Mouse (Mus musculus) lung, postnatal 36 days (tissue): ENCODE data around the gene Rnf187.

Experiments used
- DNase-seq: peaks from one replicate; pipeline ENCODE4 v3.0.0; 2022; ENCODE audit warnings: mixed read lengths

Rnf187 gene

GRCm38 (mm10) chr11:58938322-58939087 lies at the start of gene Rnf187:
Gene Rnf187, minus strand, starts transcription at chr11:58938916.
- DNase-seq = peak; percentile 96

GRCm38 (mm10) chr11:58985299-58985917 lies 46.7 kb upstream of the Rnf187 start:
- DNase-seq = no peak

- no peak for DNase-seq
Observed at GRCm38 (mm10) chr11:58984657-58985056, 45.9 kb upstream of the Rnf187 start.

DNA sequence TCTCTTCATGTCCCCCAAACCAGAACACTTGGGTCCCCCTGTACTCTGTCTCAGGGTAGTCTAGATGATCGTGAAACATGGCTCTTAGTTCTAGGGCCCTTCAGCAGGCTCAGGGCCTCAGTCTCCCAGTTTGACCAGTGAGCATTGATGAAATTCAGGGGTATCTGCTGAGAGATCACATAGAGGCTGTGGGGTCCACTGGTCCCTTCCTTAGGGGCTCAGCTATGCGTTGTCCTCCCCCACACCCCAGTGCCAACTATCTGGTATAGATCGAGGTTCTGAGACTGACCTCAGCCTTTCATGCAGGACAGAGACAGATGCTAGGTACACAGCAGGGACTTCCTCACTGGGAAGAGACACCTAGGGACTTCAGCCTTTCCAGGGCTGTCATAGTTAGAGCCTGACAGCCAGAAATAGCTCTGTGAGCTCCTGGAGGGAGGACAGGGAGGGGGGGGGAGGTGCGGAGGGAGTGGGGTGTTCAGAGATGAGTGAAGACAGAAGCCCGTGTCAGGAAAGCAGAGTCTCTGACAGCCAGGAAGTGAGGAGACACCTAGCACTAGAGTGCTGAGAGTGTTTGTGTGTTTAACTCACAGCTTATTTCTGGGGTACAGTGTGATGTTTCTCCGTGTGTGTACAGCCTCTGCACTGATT lies 45.1 kb upstream of the Rnf187 start:
- DNase-seq = no peak

DNA sequence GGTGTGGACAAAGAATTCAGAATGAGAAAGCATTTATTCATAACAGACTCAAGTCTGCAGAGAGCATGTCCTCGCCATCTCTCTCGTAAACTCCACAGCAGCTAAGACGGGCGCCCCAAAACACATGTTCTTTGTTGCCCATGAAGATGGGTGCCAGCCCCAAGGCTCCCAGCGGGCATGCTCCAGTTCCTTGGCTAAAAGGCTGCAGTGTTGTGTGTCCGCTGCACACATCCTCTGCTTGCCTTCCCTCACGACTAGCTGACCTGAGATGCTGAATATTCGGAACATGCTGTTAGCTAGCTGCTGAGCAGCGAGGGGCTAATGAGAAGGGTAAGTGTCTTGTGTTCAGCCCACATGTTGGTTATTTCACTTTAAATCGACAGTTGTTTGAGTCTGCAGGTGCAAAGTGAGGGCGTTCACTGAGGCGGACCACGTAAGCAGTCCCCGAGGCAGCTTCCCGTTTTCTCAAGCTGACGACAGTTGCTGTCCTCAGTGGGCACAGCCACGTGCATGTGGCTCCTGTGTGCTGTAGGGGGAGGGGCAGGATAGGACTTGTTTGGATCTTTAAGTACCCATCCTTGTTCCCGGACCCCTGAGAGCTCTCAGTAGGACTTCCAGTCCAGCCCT lies 43.9 kb upstream of the Rnf187 start:
- DNase-seq = peak; percentile 38

DNA sequence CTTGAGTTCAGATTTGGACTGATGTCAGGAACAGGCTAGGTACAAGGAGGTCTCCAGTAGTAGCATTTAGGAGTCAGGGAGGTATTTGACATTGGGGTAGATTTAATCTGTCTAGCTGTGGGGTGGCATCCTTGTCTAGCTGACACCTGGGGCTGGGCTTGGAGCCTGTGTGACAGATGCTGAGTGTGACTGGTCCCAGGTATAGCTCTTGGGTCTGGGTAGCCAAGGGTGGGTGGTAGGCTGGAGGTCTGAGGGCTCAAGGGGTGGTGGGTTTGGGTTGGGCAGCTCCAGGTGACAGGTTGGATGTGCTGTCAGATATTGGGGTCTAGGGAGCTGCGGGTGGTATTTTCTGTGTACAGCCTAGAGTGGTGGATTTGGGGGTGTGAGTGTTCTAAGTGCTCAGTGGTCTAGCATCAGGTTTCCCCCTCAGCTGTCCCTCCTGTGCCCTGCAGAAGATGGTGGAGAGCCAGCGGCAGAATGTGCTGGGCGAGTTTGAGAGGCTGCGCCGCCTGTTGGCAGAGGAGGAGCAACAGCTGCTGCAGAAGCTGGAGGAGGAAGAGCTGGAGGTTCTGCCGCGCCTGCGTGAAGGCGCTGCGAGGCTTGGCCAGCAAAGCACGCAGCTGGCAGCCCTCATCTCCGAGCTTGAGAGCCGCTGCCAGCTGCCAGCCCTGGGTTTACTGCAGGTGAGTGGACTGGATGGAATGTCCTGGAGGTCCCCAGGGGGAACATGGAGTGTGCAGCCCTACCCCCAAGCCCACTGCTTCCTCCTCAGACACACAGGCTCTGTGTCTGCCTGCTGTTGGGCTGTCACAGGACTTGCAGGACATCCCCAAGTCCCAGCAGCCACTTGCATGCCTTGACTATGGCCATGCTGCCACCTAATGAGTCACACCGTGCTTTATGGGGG lies 43.1 kb upstream of the Rnf187 start:
- peak; percentile 68 for DNase-seq

DNA sequence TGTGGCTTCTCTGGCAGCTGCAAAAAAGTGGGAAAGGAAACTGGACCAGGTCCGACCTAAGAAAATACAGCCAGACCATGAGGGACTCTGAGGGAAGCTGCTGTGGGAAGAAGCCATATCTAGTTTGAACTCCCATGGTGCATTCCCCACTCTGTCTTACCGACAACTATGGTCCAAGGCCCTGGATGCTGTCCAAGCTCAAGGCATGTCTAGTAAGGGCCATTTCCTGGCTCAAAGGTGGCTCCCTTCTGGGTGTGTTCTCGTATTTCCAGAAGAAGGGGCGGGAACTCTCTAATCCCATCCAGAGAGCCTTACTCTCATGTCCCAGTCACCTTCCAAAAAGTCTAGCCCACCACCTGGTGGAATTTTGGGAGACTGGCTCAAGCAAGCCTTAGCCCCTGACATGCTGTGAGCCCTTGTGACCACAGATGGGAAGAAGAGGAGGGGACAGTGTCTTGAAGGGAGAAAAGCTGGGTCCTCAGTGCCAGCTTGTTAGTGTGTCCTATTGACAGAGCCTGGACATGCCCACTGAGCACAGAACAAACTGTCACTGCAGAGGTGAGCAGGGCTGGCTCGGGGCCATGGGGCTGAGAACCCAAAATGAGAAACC lies 41.8 kb upstream of the Rnf187 start:
- DNase-seq = no peak

- DNase-seq = peak; percentile 77
Observed at GRCm38 (mm10) chr11:58979661-58980060, 40.9 kb upstream of the Rnf187 start.

DNA sequence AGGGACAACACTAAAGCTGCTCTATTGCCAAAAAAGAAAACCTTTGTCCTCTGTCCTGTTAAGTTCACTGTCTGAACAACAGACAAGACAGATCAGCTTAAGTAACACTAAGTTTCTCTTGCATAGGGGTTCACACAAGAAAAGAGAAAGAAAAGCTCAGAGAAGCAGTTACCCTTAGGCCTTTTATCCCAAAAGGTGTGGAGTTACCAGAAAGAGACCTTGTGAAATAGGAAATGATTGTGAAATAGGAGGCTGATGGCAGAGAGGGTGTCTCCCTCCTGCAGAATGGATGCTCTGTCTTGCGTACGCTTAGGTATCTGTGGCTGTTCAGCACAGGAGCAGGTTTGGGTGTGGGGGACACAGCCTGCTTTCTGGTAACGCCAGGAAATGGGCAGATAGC lies 40.5 kb upstream of the Rnf187 start:
- no peak for DNase-seq

- DNase-seq = no peak
Observed at GRCm38 (mm10) chr11:58978706-58979030, 40.0 kb upstream of the Rnf187 start.

- DNase-seq = peak; percentile 67
Observed at GRCm38 (mm10) chr11:58978027-58978705, 39.5 kb upstream of the Rnf187 start, which contains the start of gene Trim11. Gene Trim11, plus strand, starts transcription at chr11:58978093.

- no peak for DNase-seq
Observed at GRCm38 (mm10) chr11:58977607-58978026, 38.9 kb upstream of the Rnf187 start.

- DNase-seq = no peak
Observed at GRCm38 (mm10) chr11:58977150-58977549, 38.4 kb upstream of the Rnf187 start.

DNA sequence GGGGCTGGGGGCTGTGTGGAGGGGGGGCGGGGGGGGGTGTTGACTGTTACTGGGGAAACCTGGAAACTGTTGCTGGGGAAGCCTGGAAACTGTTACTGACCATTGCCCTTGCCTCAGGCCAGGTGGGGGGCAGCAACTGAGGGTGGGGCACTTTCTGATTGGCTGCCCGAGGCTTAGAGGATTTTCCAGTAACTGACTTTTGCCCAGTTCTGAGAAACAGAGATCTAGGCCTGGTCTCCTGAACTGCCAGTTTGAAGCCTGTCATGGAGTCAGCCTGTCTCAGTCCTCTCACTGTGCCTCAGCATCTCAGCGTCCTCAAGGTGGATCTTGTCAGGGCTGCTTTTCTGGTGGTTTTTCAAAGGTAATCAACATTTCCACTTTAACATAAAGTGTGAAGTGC lies 35.7 kb upstream of the Rnf187 start:
- no peak for DNase-seq

GRCm38 (mm10) chr11:58971796-58972195 lies 33.1 kb upstream of the Rnf187 start:
- DNase-seq = no peak

DNA sequence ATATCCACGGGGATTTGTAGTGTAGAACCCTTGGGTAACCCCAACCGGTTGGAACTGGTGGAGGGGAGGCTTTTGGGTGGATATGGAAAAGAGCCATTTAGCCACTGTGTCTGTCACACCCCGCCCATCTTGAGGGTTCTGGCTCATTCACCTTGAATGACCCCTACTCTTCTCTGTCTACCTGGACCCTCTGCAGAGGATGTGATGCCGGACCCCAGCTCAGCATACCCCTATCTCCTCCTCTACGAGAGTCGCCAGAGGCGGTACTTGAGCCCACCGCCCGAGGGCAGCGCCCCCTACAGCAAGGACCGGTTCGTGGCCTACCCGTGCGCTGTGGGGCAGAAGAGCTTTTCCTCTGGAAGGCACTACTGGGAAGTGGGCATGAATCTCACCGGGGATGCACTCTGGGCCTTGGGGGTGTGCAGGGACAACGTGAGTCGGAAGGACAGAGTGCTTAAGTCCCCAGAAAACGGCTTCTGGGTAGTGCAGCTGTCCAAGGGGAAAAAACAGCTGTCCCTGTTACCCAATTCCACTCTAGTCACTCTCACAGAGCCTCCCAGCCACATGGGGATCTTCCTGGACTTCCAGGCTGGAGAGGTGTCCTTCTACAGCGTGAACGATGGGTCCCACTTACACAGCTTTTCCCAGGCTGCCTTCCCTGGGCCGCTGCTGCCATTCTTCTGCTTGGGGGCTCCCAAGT lies 32.3 kb upstream of the Rnf187 start:
- DNase-seq = no peak

DNA sequence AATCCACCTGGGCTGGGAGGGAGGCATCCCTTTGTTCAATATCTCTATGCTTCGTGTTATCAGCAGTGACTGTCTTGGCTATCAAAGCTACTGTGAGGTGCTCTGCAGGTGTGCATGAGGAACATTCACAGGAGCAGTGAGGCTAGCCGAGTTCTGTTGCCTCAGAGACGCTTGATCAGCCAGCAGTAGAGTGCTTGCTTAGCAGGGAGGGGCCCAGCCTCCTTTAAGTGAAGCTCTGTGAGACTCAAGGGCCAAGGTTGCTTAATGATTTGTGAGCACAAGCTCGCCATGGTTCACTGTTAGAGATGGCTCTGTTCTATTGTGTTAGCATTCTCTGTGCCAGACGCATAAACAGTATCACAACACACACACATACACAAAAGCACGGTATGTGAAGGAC lies 30.9 kb upstream of the Rnf187 start:
- peak; percentile 91 for DNase-seq

GRCm38 (mm10) chr11:58969027-58969426 lies 30.3 kb upstream of the Rnf187 start:
- no peak for DNase-seq

- no peak for DNase-seq
Observed at GRCm38 (mm10) chr11:58968551-58968950, 29.8 kb upstream of the Rnf187 start.

DNA sequence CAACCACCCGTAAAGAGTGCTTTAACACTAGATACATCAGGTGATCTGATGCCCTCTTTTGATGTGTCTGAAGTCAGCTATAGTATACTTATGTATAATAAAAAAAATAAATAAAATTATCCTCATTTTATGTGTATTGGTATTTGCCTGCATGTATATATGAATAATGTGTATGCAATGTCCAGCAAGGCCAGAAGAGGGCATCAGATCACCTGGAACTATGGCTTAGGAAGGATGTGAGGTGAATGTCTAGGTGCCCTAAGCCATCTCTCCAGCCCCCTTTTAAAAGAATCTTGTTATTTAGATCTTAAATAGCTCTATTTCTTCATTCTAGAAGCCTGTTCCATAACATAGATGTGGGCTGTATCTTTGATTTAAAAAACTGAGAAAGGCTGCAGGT lies 28.6 kb upstream of the Rnf187 start:
- peak; percentile 82 for DNase-seq
